Mouse (Mus musculus) liver, adult 2 months (tissue): ENCODE data around the gene Bfsp1.

Experiments
- CTCF ChIP-seq: fragments of 200-500 bp; IDR thresholded peaks from 2 replicates; pipeline ENCODE4 v1.5.1; 2011; ENCODE audit warnings: low read depth, low read length, control low read depth
- POLR2A ChIP-seq: fragments of 200-500 bp; IDR thresholded peaks from 2 replicates; pipeline ENCODE4 v1.6.1; 2011; ENCODE audit warnings: low read length, control low read depth; ENCODE audit not compliant: insufficient read depth; ENCODE audit errors: extremely low read depth

DNA sequence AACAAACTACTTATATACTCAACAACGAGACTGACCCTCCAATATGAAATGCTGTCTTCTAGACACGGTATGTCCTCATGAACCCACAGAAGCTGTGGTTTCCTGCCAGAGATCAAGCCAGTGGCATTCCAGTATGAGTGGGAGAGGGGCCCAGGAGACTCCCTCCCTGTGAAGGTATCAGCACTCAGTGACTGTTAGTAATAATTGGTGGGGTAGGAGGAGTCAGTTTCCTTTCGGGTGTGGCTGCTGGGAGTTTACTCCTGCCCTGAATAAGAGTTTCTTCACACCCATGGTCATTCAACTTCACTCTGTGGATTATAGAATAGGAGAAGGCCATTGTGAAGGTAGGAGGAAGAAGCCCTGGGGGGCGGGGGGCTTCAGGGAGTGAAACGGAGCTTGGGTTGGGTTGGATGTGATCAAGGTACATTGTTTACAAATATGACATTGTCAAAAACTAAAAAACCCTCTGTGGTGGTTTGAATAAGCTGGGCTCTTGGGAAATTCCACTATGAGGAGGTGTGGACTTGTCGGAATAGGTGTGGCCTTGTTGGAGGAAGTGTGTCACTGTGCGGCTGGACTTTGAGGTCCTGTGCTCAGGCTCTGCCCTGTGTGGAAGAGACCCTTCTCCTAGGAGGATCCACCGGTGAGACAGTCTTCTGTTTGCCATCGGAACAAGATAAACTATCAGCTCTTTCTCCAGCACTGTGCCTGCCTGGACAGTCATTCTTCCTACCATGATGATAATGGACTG lies 36.7 kb upstream of the Bfsp1 start:
- TF ChIP-seq CTCF = no peak
- TF ChIP-seq POLR2A = no peak
